Mouse (Mus musculus) embryonic facial prominence, embryonic 12.5 days (tissue): Measurements from ENCODE around the gene Hoxa10. TPM values are rescaled to one million over a fixed set of nuclear protein-coding genes. Genes with fewer than 3 reads are reported as not detected.

Experiments used
- microRNA counts: library from miRNA; unstranded; fragments of <30 nt; microRNA quantifications from one replicate; lab custom pipeline; 2017
- microRNA-seq: library from miRNA; unstranded; fragments of <30 nt; microRNA quantifications from one replicate; pipeline ENCODE4, GENCODE M21; 2017
- polyA plus RNA-seq: library from polyadenylated mRNA; unstranded; fragments of >200 nt; fragmentation: Nextera tagmentation; extraction: Ambion mirVana; gene quantifications from 2 replicates; pipeline ENCODE4 v1.2.1, GENCODE M21; 2016

Gene Hoxa10
- polyA plus RNA-seq, 1 experiment from 2014 or later, result 0.13 TPM

MicroRNAs within 50 kb of the gene (microRNA counts, 519-probe panel; counts per million panel counts)
- 460 counts per million, percentile 65 among the panel's probes with 10 or more counts for microRNA mmu-miR-196b (lab: Ali Mortazavi, UCI)

Small RNAs within 50 kb of the gene (microRNA-seq; reads per million reads assigned to microRNA genes)
- 67.5 reads per million, percentile 46 among the genes with 10 or more reads in this experiment for gene Mir196b

Other genes with a start within 250 kb of the Hoxa10 start
- 7.9 and 9.2 TPM in 2 replicates for gene Skap2, start 228.3 kb downstream of the Hoxa10 start, polyA plus RNA-seq
- gene Hoxa1, start 82.5 kb downstream of the Hoxa10 start, polyA plus RNA-seq, result 0.71 and 0.77 TPM in 2 replicates
- gene Hoxa2, start 76.0 kb downstream of the Hoxa10 start, polyA plus RNA-seq, result 15.1 and 18.2 TPM in 2 replicates
- 0.17 and 0.35 TPM in 2 replicates for gene 5730596B20Rik, start 63.4 kb downstream of the Hoxa10 start, polyA plus RNA-seq
- gene Hoxa4, start 49.1 kb downstream of the Hoxa10 start, polyA plus RNA-seq, result 0.14 TPM in 1 of 2 replicates, not detected in the other
- 0.33 and 0.34 TPM in 2 replicates for gene Hoxa5, start 36.3 kb downstream of the Hoxa10 start, polyA plus RNA-seq
- gene Hoxa6, start 32.1 kb downstream of the Hoxa10 start, polyA plus RNA-seq, result not detected in 2 replicates
- 0.70 and 1.2 TPM in 2 replicates for gene Hoxa3, start 27.5 kb downstream of the Hoxa10 start, polyA plus RNA-seq
- gene Gm28308, start 27.5 kb downstream of the Hoxa10 start, polyA plus RNA-seq, result not detected in 2 replicates
- 0.20 TPM in 1 of 2 replicates, not detected in the other for gene Hoxa7, start 19.0 kb downstream of the Hoxa10 start, polyA plus RNA-seq
- not detected in 2 replicates for gene Hoxa9, start 9.8 kb downstream of the Hoxa10 start, polyA plus RNA-seq
- 0.08 TPM in 1 of 2 replicates, not detected in the other for gene Hoxa11, start 5.0 kb upstream of the Hoxa10 start, polyA plus RNA-seq
- gene Hoxa13, start 20.0 kb upstream of the Hoxa10 start, polyA plus RNA-seq, result not detected in 2 replicates
- 0.20 and 0.47 TPM in 2 replicates for gene Evx1, start 72.6 kb upstream of the Hoxa10 start, polyA plus RNA-seq